Mouse (Mus musculus): ENCODE measurements around the gene Ksr1.

DNA sequence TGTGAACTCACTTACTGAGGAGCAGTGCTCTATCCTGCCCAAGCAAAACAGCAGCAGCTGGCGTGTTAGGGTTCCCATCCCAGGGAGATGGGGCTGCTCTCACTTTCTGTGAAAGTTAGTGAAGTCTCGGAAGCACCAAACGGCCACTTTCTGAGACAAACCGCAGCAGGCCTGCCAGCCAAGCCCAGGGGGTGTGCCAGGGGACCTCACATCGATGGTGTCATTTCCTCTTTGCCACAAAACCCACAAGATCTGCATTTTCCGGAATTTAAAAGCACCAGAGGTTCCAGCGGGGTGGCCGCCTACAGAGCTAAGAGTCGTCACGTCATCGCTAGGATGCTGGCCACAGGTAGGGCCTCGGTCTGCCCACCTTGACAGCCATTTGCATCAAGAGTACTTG lies 69.7 kb downstream of the Ksr1 start:
- TF ChIP-seq CTCF (IDR thresholded peaks at IDR 0.05; ENCODE audit: insufficient read depth, low read length) (no peak), POLR2A (IDR thresholded peaks at IDR 0.05; ENCODE audit: borderline replicate concordance, extremely low read depth, low read depth, low read length) (no peak)

Measured in lung, adult 2 months (tissue).